Mouse (Mus musculus): ENCODE results near the gene Slc25a21. TPM values are rescaled to one million over a fixed set of nuclear protein-coding genes. Genes with fewer than 3 reads are reported as not detected.

The Slc25a21 gene
- polyA plus RNA-seq, 1 experiment from 2014 or later: 5.1 TPM

- H3K9me3 ChIP-seq (replicated peaks; ENCODE audit: low read length): no peaks in the 10 kb centered on the region
- 90% methylated on average over 1 of the region's 1 CpGs for WGBS
- no peak overlapping the region for H3K9ac ChIP-seq (ENCODE audit: low read depth, low read length)
- no peaks in the 10 kb centered on the region for H3K27me3 ChIP-seq (ENCODE audit: insufficient read depth, low read length)
- no peak for ATAC-seq (replicated peaks; ENCODE audit: low FRiP score, low read depth)
- TF ChIP-seq CTCF (IDR thresholded peaks at IDR 0.05; ENCODE audit: low read depth): no peak
- DNase-seq (ENCODE audit: low spot score): no peak
- no peaks in the 10 kb centered on the region for H3K36me3 ChIP-seq (ENCODE audit: insufficient read depth, low read length)
- H3K4me2 ChIP-seq (ENCODE audit: low read length): no peak overlapping the region
- H3K27ac ChIP-seq: no peak overlapping the region
- H3K4me1 ChIP-seq (replicated peaks; ENCODE audit: insufficient read depth, low read length): no peaks in the 10 kb centered on the region
- no peak overlapping the region for H3K4me3 ChIP-seq (replicated peaks; ENCODE audit: low read depth, low read length)
Observed at GRCm38 (mm10) chr12:56785250-56785649, 412.0 kb downstream of the Slc25a21 start.

GRCm38 (mm10) chr12:56781196-56781595 lies 416.1 kb downstream of the Slc25a21 start:
- Histone ChIP-seq H3K36me3 (ENCODE audit: insufficient read depth, low read length) (no peaks in the 10 kb centered on the region), H3K4me1 (replicated peaks; ENCODE audit: insufficient read depth, low read length) (no peaks in the 10 kb centered on the region), H3K9ac (ENCODE audit: low read depth, low read length) (no peak overlapping the region), H3K4me2 (ENCODE audit: low read length) (no peak overlapping the region), H3K9me3 (replicated peaks; ENCODE audit: low read length) (no peaks in the 10 kb centered on the region), H3K27me3 (ENCODE audit: insufficient read depth, low read length) (no peaks in the 10 kb centered on the region), H3K27ac (no peak overlapping the region), H3K4me3 (replicated peaks; ENCODE audit: low read depth, low read length) (no peak overlapping the region)
- DNase-seq (ENCODE audit: low spot score) (no peak), ATAC-seq (replicated peaks; ENCODE audit: low FRiP score, low read depth) (no peak)
- 83% methylated on average over 5 of the region's 5 CpGs for WGBS
- TF ChIP-seq CTCF (IDR thresholded peaks at IDR 0.05; ENCODE audit: low read depth): no peak

- Histone ChIP-seq H3K9me3 (replicated peaks; ENCODE audit: low read length) (no peaks in the 10 kb centered on the region), H3K9ac (ENCODE audit: low read depth, low read length) (no peak overlapping the region), H3K4me2 (ENCODE audit: low read length) (no peak overlapping the region), H3K4me1 (replicated peaks; ENCODE audit: insufficient read depth, low read length) (no peaks in the 10 kb centered on the region), H3K36me3 (ENCODE audit: insufficient read depth, low read length) (no peaks in the 10 kb centered on the region), H3K27ac (no peak overlapping the region), H3K4me3 (replicated peaks; ENCODE audit: low read depth, low read length) (no peak overlapping the region), H3K27me3 (ENCODE audit: insufficient read depth, low read length) (no peaks in the 10 kb centered on the region)
- ATAC-seq (replicated peaks; ENCODE audit: low FRiP score, low read depth) (no peak), DNase-seq (ENCODE audit: low spot score) (no peak)
- 93% methylated on average over 3 of the region's 3 CpGs for WGBS
- TF ChIP-seq CTCF (IDR thresholded peaks at IDR 0.05; ENCODE audit: low read depth): no peak
Observed at GRCm38 (mm10) chr12:56779621-56780020, 417.7 kb downstream of the Slc25a21 start.

GRCm38 (mm10) chr12:56773941-56774340 lies 423.3 kb downstream of the Slc25a21 start:
- H3K36me3 ChIP-seq (ENCODE audit: insufficient read depth, low read length): no peaks in the 10 kb centered on the region
- H3K4me1 ChIP-seq (replicated peaks; ENCODE audit: insufficient read depth, low read length): no peaks in the 10 kb centered on the region
- TF ChIP-seq CTCF (IDR thresholded peaks at IDR 0.05; ENCODE audit: low read depth): no peak
- no peak overlapping the region for H3K27ac ChIP-seq
- no peaks in the 10 kb centered on the region for H3K27me3 ChIP-seq (ENCODE audit: insufficient read depth, low read length)
- ATAC-seq (replicated peaks; ENCODE audit: low FRiP score, low read depth) (no peak), DNase-seq (ENCODE audit: low spot score) (no peak)
- no peak overlapping the region for H3K9ac ChIP-seq (ENCODE audit: low read depth, low read length)
- no peak overlapping the region for H3K4me2 ChIP-seq (ENCODE audit: low read length)
- 74% methylated on average over 6 of the region's 6 CpGs for WGBS
- H3K4me3 ChIP-seq (replicated peaks; ENCODE audit: low read depth, low read length): no peak overlapping the region
- H3K9me3 ChIP-seq (replicated peaks; ENCODE audit: low read length): no peaks in the 10 kb centered on the region

- H3K9ac ChIP-seq (ENCODE audit: low read depth, low read length): no peak overlapping the region
- no peaks in the 10 kb centered on the region for H3K9me3 ChIP-seq (replicated peaks; ENCODE audit: low read length)
- H3K4me2 ChIP-seq (ENCODE audit: low read length): no peak overlapping the region
- H3K4me3 ChIP-seq (replicated peaks; ENCODE audit: low read depth, low read length): no peak overlapping the region
- no peaks in the 10 kb centered on the region for H3K36me3 ChIP-seq (ENCODE audit: insufficient read depth, low read length)
- no peak overlapping the region for H3K27ac ChIP-seq
- H3K27me3 ChIP-seq (ENCODE audit: insufficient read depth, low read length): no peaks in the 10 kb centered on the region
- no peaks in the 10 kb centered on the region for H3K4me1 ChIP-seq (replicated peaks; ENCODE audit: insufficient read depth, low read length)
- WGBS: 75% methylated on average over 5 of the region's 5 CpGs
- TF ChIP-seq CTCF (IDR thresholded peaks at IDR 0.05; ENCODE audit: low read depth): no peak
- ATAC-seq (replicated peaks; ENCODE audit: low FRiP score, low read depth) (no peak), DNase-seq (ENCODE audit: low spot score) (no peak)
Observed at GRCm38 (mm10) chr12:56769421-56769820, 427.9 kb downstream of the Slc25a21 start.

- Histone ChIP-seq H3K9me3 (replicated peaks; ENCODE audit: low read length) (no peaks in the 10 kb centered on the region), H3K4me2 (ENCODE audit: low read length) (no peak overlapping the region), H3K4me3 (replicated peaks; ENCODE audit: low read depth, low read length) (no peak overlapping the region), H3K9ac (ENCODE audit: low read depth, low read length) (no peak overlapping the region), H3K27me3 (ENCODE audit: insufficient read depth, low read length) (no peaks in the 10 kb centered on the region), H3K36me3 (ENCODE audit: insufficient read depth, low read length) (no peaks in the 10 kb centered on the region), H3K27ac (no peak overlapping the region), H3K4me1 (replicated peaks; ENCODE audit: insufficient read depth, low read length) (no peaks in the 10 kb centered on the region)
- no peak for ATAC-seq (replicated peaks; ENCODE audit: low FRiP score, low read depth)
- 67% methylated on average over 6 of the region's 6 CpGs for WGBS
- no peak for DNase-seq (ENCODE audit: low spot score)
- TF ChIP-seq CTCF (IDR thresholded peaks at IDR 0.05; ENCODE audit: low read depth): no peak
Observed at GRCm38 (mm10) chr12:56767474-56767873, 429.8 kb downstream of the Slc25a21 start.

GRCm38 (mm10) chr12:56737104-56737503 lies 460.2 kb downstream of the Slc25a21 start:
- ATAC-seq (replicated peaks; ENCODE audit: low FRiP score, low read depth) (no peak), DNase-seq (ENCODE audit: low spot score) (no peak)
- Histone ChIP-seq H3K4me1 (replicated peaks; ENCODE audit: insufficient read depth, low read length) (no peaks in the 10 kb centered on the region), H3K36me3 (ENCODE audit: insufficient read depth, low read length) (no peaks in the 10 kb centered on the region), H3K9me3 (replicated peaks; ENCODE audit: low read length) (no peaks in the 10 kb centered on the region), H3K27me3 (ENCODE audit: insufficient read depth, low read length) (no peaks in the 10 kb centered on the region), H3K4me3 (replicated peaks; ENCODE audit: low read depth, low read length) (no peak overlapping the region), H3K9ac (ENCODE audit: low read depth, low read length) (no peak overlapping the region), H3K4me2 (ENCODE audit: low read length) (no peak overlapping the region), H3K27ac (no peak overlapping the region)
- no peak for TF ChIP-seq CTCF (IDR thresholded peaks at IDR 0.05; ENCODE audit: low read depth)
- WGBS: 81% methylated on average over 4 of the region's 4 CpGs

All from kidney, postnatal 0 days (tissue).